Mouse (Mus musculus): ENCODE results near the gene Gm5751. TPM values are rescaled to one million over a fixed set of nuclear protein-coding genes. Genes with fewer than 3 reads are reported as not detected.
A peak's percentile ranks its signal among the peaks of the same experiment; 100 is the strongest.
"Not testable (repeated sequence)": the region's sequence is repeated elsewhere in the genome, so short reads cannot be mapped to it uniquely, and the experiment has no call there.

Gm5751 gene
- not detected in 2 replicates for polyA plus RNA-seq (2014; fragmentation: Nextera tagmentation; extraction: Ambion mirVana)

GRCm38 (mm10) chrX:8873953-8874352 is at the start of gene Gm5751:
Gm5751 (plus strand) TSS chrX:8874253.
- H3K4me2 ChIP-seq (replicated peaks; ENCODE audit: low read depth, low read length); H3K4me1 ChIP-seq (ENCODE audit: control insufficient read depth, insufficient read depth, low read length); H3K9me3 ChIP-seq (ENCODE audit: control insufficient read depth, low read depth, low read length); ATAC-seq (ENCODE audit: insufficient number of reproducible peaks, insufficient read depth, low FRiP score, low read depth); H3K27ac ChIP-seq (ENCODE audit: low read length); H3K4me3 ChIP-seq (ENCODE audit: low read depth, low read length); H3K9ac ChIP-seq (replicated peaks; ENCODE audit: low read depth, low read length); H3K27me3 ChIP-seq (ENCODE audit: control insufficient read depth, insufficient read depth, low read length); H3K36me3 ChIP-seq (ENCODE audit: control insufficient read depth, insufficient read depth, low read length): not testable (repeated sequence)
- 90% methylated on average over 3 of the region's 4 CpGs for WGBS

DNA sequence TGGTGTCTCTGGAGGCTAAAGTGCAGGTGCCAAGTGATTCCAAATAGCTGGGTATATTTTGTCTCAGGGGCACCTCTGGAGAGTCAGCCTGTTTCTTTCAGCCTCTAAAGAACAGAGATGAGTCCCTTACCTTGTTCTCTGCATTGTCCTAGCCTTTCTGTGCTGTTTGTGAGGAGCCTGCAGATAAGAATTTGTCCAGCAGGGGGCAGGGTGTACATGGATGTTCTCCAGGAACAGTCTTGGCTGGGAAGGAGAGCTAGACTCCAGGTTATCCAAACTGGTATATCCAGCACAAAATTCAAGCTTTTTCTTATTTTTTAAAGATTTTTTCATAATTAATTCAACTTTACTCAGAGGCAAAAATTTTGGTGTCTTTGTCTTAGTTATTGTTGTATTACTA is 42.0 kb upstream of the Gm5751 start:
- H3K4me2 ChIP-seq (replicated peaks; ENCODE audit: low read depth, low read length) = no peak overlapping the region
- ATAC-seq (ENCODE audit: insufficient number of reproducible peaks, insufficient read depth, low FRiP score, low read depth) = no peak
- no peaks in the 10 kb centered on the region for H3K27me3 ChIP-seq (ENCODE audit: control insufficient read depth, insufficient read depth, low read length)
- no peaks in the 10 kb centered on the region for H3K9me3 ChIP-seq (ENCODE audit: control insufficient read depth, low read depth, low read length)
- H3K27ac ChIP-seq (ENCODE audit: low read length) = no peak overlapping the region
- H3K4me3 ChIP-seq (ENCODE audit: low read depth, low read length) = no peak overlapping the region
- no peaks in the 10 kb centered on the region for H3K36me3 ChIP-seq (ENCODE audit: control insufficient read depth, insufficient read depth, low read length)
- no peaks in the 10 kb centered on the region for H3K4me1 ChIP-seq (ENCODE audit: control insufficient read depth, insufficient read depth, low read length)
- no peak overlapping the region for H3K9ac ChIP-seq (replicated peaks; ENCODE audit: low read depth, low read length)

DNA sequence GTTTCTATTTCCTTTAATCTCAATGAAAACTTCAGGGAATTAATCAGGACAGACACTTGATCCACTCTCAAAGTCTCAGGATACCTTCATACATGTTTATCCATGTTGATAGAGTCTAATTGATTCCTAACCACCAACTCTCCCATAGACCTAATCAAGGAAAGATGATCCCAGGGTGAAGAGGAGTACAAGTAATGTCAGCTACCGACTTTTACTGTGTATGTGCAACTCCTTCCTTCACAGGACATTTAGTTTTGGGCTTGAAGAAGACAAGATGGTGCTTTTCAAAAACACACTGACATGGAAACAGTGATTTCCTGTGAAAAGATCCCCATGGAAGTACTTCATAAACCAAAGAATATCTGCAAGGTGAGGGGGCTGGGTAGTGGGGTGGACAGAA is 30.4 kb upstream of the Gm5751 start, which contains the start of gene Gm6592:
TSS of gene Gm6592 (plus strand) at position 301 of the 400 bp plus-strand sequence.
- no peak within 1 kb of the TSS for H3K4me2 ChIP-seq (replicated peaks; ENCODE audit: low read depth, low read length)
- H3K4me1 ChIP-seq (ENCODE audit: control insufficient read depth, insufficient read depth, low read length) = no peaks in the 10 kb centered on the region
- no peak for ATAC-seq (ENCODE audit: insufficient number of reproducible peaks, insufficient read depth, low FRiP score, low read depth)
- no peak within 1 kb of the TSS for H3K27ac ChIP-seq (ENCODE audit: low read length)
- H3K9ac ChIP-seq (replicated peaks; ENCODE audit: low read depth, low read length) = no peak within 1 kb of the TSS
- no peaks in the 10 kb centered on the region for H3K27me3 ChIP-seq (ENCODE audit: control insufficient read depth, insufficient read depth, low read length)
- WGBS = 66% methylated on average over 1 of the region's 1 CpGs
- H3K36me3 ChIP-seq (ENCODE audit: control insufficient read depth, insufficient read depth, low read length) = no peaks in the 10 kb centered on the region
- H3K9me3 ChIP-seq (ENCODE audit: control insufficient read depth, low read depth, low read length) = no peaks in the 10 kb centered on the region
- H3K4me3 ChIP-seq (ENCODE audit: low read depth, low read length) = no peak within 1 kb of the TSS

DNA sequence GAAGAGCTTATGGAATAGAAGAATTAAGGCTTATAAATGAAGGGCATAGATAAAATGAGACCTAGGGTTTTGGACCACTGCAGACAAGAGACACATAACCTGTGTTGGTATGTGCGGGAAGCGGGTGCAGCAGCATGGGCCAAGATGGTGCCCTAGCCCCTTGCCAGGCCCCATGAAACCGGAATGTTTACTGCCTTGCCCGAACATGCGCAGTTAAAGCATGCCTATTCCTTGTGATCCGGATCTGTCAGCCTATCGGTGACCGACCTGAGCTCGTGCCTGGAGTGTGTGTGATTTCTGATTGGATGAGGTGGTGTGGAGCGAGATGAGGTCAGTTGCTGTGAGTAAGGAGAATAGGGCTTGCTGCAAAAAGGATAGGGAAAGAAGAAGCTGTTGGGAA is 21.6 kb upstream of the Gm5751 start:
- Histone ChIP-seq H3K9me3 (ENCODE audit: control insufficient read depth, low read depth, low read length) (no peaks in the 10 kb centered on the region), H3K27me3 (ENCODE audit: control insufficient read depth, insufficient read depth, low read length) (no peaks in the 10 kb centered on the region), H3K4me1 (ENCODE audit: control insufficient read depth, insufficient read depth, low read length) (no peaks in the 10 kb centered on the region), H3K9ac (replicated peaks; ENCODE audit: low read depth, low read length) (no peak overlapping the region), H3K36me3 (ENCODE audit: control insufficient read depth, insufficient read depth, low read length) (no peaks in the 10 kb centered on the region), H3K4me3 (ENCODE audit: low read depth, low read length) (no peak overlapping the region), H3K4me2 (replicated peaks; ENCODE audit: low read depth, low read length) (no peak overlapping the region), H3K27ac (ENCODE audit: low read length) (no peak overlapping the region)
- ATAC-seq (ENCODE audit: insufficient number of reproducible peaks, insufficient read depth, low FRiP score, low read depth) = no peak
- 86% methylated on average over 10 of the region's 10 CpGs for WGBS

DNA sequence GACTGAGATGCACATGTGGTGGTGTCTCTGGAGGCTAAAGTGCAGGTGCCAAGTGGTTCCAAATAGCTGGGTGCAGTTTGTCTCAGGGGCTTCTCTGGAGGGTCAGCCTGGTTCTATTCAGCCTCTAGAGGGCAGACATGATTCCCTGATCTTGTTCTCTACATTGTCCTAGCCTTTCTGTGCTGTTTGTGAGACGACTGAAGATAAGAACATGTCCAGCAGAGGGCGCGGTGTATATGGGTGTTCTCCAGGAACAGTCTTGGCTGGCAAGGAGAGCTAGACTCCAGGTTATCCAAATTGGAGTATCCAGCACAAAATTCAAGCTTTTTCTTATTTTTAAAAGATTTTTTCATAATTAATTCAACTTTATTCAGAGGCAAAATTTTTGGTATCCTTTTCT is 9.7 kb upstream of the Gm5751 start:
- not testable (repeated sequence) for H3K4me3 ChIP-seq (ENCODE audit: low read depth, low read length); H3K36me3 ChIP-seq (ENCODE audit: control insufficient read depth, insufficient read depth, low read length); ATAC-seq (ENCODE audit: insufficient number of reproducible peaks, insufficient read depth, low FRiP score, low read depth); H3K9me3 ChIP-seq (ENCODE audit: control insufficient read depth, low read depth, low read length); H3K27me3 ChIP-seq (ENCODE audit: control insufficient read depth, insufficient read depth, low read length); H3K9ac ChIP-seq (replicated peaks; ENCODE audit: low read depth, low read length); H3K27ac ChIP-seq (ENCODE audit: low read length); H3K4me2 ChIP-seq (replicated peaks; ENCODE audit: low read depth, low read length); H3K4me1 ChIP-seq (ENCODE audit: control insufficient read depth, insufficient read depth, low read length)
- 10% methylated on average over 3 of the region's 3 CpGs for WGBS

DNA sequence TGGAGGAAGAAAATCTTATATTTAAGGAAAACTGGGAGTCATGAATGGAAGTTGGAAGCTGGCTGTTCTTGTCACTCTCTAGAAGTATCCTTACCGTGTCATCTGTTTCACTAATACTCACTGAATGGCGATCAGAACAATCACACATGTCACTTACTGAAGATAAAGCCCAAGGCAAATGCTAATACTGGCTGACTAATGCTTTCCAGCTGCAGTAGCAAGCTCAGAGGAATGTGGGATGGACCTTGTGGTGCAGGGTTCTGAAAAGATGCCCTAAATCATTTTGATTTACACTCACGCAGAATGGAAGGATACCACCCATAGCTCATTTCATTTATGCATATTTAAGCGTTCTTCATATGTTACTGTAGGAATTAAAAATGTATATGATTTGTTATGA is 10.3 kb downstream of the Gm5751 start:
- 72% methylated on average over 4 of the region's 4 CpGs for WGBS
- no peaks in the 10 kb centered on the region for H3K9me3 ChIP-seq (ENCODE audit: control insufficient read depth, low read depth, low read length)
- H3K27me3 ChIP-seq (ENCODE audit: control insufficient read depth, insufficient read depth, low read length) = no peaks in the 10 kb centered on the region
- ATAC-seq (ENCODE audit: insufficient number of reproducible peaks, insufficient read depth, low FRiP score, low read depth) = no peak
- H3K27ac ChIP-seq (ENCODE audit: low read length) = no peak overlapping the region
- no peak overlapping the region for H3K4me2 ChIP-seq (replicated peaks; ENCODE audit: low read depth, low read length)
- no peaks in the 10 kb centered on the region for H3K4me1 ChIP-seq (ENCODE audit: control insufficient read depth, insufficient read depth, low read length)
- H3K4me3 ChIP-seq (ENCODE audit: low read depth, low read length) = no peak overlapping the region
- no peak overlapping the region for H3K9ac ChIP-seq (replicated peaks; ENCODE audit: low read depth, low read length)
- H3K36me3 ChIP-seq (ENCODE audit: control insufficient read depth, insufficient read depth, low read length) = no peaks in the 10 kb centered on the region

GRCm38 (mm10) chrX:8891975-8892342 is 17.9 kb downstream of the Gm5751 start:
- Histone ChIP-seq H3K27me3 (ENCODE audit: control insufficient read depth, insufficient read depth, low read length) (no peaks in the 10 kb centered on the region), H3K36me3 (ENCODE audit: control insufficient read depth, insufficient read depth, low read length) (no peaks in the 10 kb centered on the region), H3K4me3 (ENCODE audit: low read depth, low read length) (peak overlapping the region; percentile 47), H3K9ac (replicated peaks; ENCODE audit: low read depth, low read length) (no peak overlapping the region), H3K9me3 (ENCODE audit: control insufficient read depth, low read depth, low read length) (no peaks in the 10 kb centered on the region), H3K4me2 (replicated peaks; ENCODE audit: low read depth, low read length) (peak overlapping the region; percentile 46), H3K27ac (ENCODE audit: low read length) (no peak overlapping the region), H3K4me1 (ENCODE audit: control insufficient read depth, insufficient read depth, low read length) (no peaks in the 10 kb centered on the region)
- WGBS = 39% methylated on average over 3 of the region's 9 CpGs
- peak; percentile 20; the same call in 1 of the 2 replicates for ATAC-seq (ENCODE audit: insufficient number of reproducible peaks, insufficient read depth, low FRiP score, low read depth)

GRCm38 (mm10) chrX:8892343-8893155 is 18.5 kb downstream of the Gm5751 start, which contains the start of gene B630019K06Rik:
B630019K06Rik (plus strand) TSS chrX:8892382.
- Histone ChIP-seq H3K4me2 (replicated peaks; ENCODE audit: low read depth, low read length) (peak within 1 kb of the TSS; percentile 46), H3K9me3 (ENCODE audit: control insufficient read depth, low read depth, low read length) (no peaks in the 10 kb centered on the region), H3K4me1 (ENCODE audit: control insufficient read depth, insufficient read depth, low read length) (no peaks in the 10 kb centered on the region), H3K4me3 (ENCODE audit: low read depth, low read length) (peak within 1 kb of the TSS; percentile 47), H3K9ac (replicated peaks; ENCODE audit: low read depth, low read length) (peak within 1 kb of the TSS; percentile 53), H3K27me3 (ENCODE audit: control insufficient read depth, insufficient read depth, low read length) (no peaks in the 10 kb centered on the region), H3K36me3 (ENCODE audit: control insufficient read depth, insufficient read depth, low read length) (no peaks in the 10 kb centered on the region), H3K27ac (ENCODE audit: low read length) (peak within 1 kb of the TSS; percentile 86)
- ATAC-seq (ENCODE audit: insufficient number of reproducible peaks, insufficient read depth, low FRiP score, low read depth) = peak; percentile 92
- WGBS = 18% methylated on average over 47 of the region's 95 CpGs

Measured in stomach, embryonic 14.5 days (tissue).